Mouse (Mus musculus): Measurements from ENCODE around the gene Morc3. TPM values are rescaled to one million over a fixed set of nuclear protein-coding genes. Genes with fewer than 3 reads are reported as not detected.

Morc3 gene
- polyA plus RNA-seq, 2 experiments = 32.0 to 32.5 TPM

DNA sequence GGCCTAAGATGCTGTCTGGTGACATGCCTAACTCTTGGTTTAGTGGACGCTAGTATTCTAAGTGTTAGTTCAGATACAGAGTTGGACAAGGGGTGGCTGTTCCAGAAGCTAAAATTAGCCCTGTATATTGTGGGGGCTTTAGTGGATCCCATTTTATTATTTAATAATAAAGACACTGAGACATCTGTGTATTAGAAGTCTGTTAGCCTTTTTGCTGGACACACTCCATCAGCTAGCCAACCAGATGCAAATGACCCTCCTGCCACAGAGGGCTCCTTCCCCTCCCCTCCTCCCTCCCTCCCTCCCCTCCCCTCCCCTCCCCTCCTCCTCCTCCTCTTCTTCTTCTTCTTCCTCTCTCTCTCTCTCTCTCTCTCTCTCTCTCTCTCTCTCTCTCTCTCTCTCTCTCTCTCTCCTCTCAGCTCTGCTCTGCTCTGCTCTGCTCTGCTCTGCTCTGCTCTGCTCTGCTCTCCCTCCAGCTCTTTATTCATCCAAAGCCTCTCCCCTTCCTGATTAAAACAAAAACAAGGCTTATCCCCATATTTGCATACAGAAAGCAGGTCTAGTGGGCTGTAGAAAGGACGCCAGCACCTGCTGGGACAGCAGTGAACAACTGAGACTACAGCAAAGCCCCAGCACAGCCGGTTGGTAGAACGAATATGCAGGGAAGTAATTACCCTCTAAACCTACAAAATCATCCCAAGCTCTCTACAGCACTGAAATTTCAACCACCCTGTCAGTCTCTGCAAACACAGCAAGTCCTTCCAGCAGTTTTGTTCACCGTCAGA is 41.8 kb upstream of the Morc3 start:
- no peak for DNase-seq (ENCODE audit: low spot score)
- Histone ChIP-seq H3K27ac (replicated peaks; ENCODE audit: low read depth, low read length) (no peak overlapping the region), H3K27me3 (ENCODE audit: control insufficient read depth, insufficient read depth, low read length) (no peaks in the 10 kb centered on the region), H3K9ac (ENCODE audit: low read depth, low read length, severe bottlenecking) (no peak overlapping the region), H3K9me3 (ENCODE audit: control insufficient read depth, low read length) (no peaks in the 10 kb centered on the region), H3K4me2 (replicated peaks; ENCODE audit: low read depth, low read length, severe bottlenecking) (no peak overlapping the region), H3K4me1 (ENCODE audit: control insufficient read depth, insufficient read depth, low read length) (peaks cover 3% of the 10 kb centered on the region; the same call in 1 of the 2 replicates), H3K36me3 (ENCODE audit: control insufficient read depth, insufficient read depth, low read length) (no peaks in the 10 kb centered on the region), H3K4me3 (replicated peaks; ENCODE audit: low read length) (no peak overlapping the region)
- WGBS = 44% methylated on average over 5 of the region's 5 CpGs
- TF ChIP-seq POLR2A (IDR thresholded peaks at IDR 0.05; ENCODE audit: borderline replicate concordance, extremely low read depth, insufficient read depth, insufficient read length) = no peak
- no peak for ATAC-seq (ENCODE audit: low FRiP score, low read depth)

DNA sequence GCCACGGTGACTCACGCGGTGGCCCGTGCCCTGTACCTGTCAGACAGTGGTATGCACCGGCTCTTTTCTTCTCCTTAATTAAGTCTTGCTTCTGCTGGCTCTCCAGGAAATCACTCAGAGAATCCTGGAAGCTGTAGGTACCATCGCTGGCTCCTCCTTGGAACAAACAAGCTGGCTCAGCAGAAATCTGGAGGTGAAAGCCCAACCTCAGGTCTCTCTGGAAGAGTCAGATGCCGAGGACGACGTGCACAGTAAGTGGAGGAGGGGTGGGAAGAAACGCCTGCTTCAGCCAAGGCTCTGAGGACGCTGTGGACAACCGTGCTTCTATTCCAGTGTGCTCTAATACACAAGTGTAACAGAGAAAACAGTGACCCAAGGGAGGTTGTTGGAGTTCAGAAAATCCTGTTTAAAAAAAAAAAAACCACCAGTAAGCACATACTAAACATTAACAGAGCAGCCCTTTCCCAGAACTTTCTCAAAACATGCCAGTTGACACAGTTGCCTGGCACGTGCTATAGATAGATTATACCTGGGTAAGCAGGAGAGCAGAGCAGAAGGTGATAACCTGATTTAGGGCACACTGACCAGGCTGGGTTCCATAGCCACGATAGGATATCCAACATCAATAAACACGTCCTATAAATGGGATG is 38.8 kb upstream of the Morc3 start:
- Histone ChIP-seq H3K4me2 (replicated peaks; ENCODE audit: low read depth, low read length, severe bottlenecking) (no peak overlapping the region), H3K4me1 (ENCODE audit: control insufficient read depth, insufficient read depth, low read length) (peaks cover 8% of the 10 kb centered on the region; the same call in 1 of the 2 replicates), H3K9me3 (ENCODE audit: control insufficient read depth, low read length) (no peaks in the 10 kb centered on the region), H3K36me3 (ENCODE audit: control insufficient read depth, insufficient read depth, low read length) (no peaks in the 10 kb centered on the region), H3K4me3 (replicated peaks; ENCODE audit: low read length) (no peak overlapping the region), H3K9ac (ENCODE audit: low read depth, low read length, severe bottlenecking) (no peak overlapping the region), H3K27me3 (ENCODE audit: control insufficient read depth, insufficient read depth, low read length) (no peaks in the 10 kb centered on the region), H3K27ac (replicated peaks; ENCODE audit: low read depth, low read length) (no peak overlapping the region)
- no peak for DNase-seq (ENCODE audit: low spot score)
- ATAC-seq (ENCODE audit: low FRiP score, low read depth) = no peak
- 66% methylated on average over 15 of the region's 15 CpGs for WGBS
- no peak for TF ChIP-seq POLR2A (IDR thresholded peaks at IDR 0.05; ENCODE audit: borderline replicate concordance, extremely low read depth, insufficient read depth, insufficient read length)

DNA sequence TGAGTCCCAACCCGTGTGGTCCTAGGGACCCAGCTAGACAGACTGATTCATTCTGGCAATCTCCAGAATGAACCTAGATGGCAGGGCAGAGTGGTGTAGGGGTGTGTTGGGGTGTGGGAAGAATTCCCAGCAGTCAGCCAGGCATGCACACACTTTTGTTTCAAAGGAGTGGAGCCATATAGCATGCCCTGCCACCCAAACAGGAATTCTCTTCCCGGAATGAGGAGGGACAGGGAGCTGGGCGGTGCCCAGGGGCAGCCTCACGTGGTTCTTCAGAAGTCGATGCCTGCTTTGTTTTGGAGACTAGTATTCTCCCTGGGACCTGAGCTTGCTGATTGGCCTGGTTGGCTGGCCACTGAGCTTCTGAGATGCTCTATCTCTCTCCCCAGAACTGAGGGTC is 37.1 kb upstream of the Morc3 start:
- H3K27ac ChIP-seq (replicated peaks; ENCODE audit: low read depth, low read length) = no peak overlapping the region
- H3K4me3 ChIP-seq (replicated peaks; ENCODE audit: low read length) = no peak overlapping the region
- H3K4me2 ChIP-seq (replicated peaks; ENCODE audit: low read depth, low read length, severe bottlenecking) = no peak overlapping the region
- no peak for TF ChIP-seq POLR2A (IDR thresholded peaks at IDR 0.05; ENCODE audit: borderline replicate concordance, extremely low read depth, insufficient read depth, insufficient read length)
- H3K27me3 ChIP-seq (ENCODE audit: control insufficient read depth, insufficient read depth, low read length) = no peaks in the 10 kb centered on the region
- H3K36me3 ChIP-seq (ENCODE audit: control insufficient read depth, insufficient read depth, low read length) = no peaks in the 10 kb centered on the region
- H3K9ac ChIP-seq (ENCODE audit: low read depth, low read length, severe bottlenecking) = no peak overlapping the region
- no peak for ATAC-seq (ENCODE audit: low FRiP score, low read depth)
- H3K4me1 ChIP-seq (ENCODE audit: control insufficient read depth, insufficient read depth, low read length) = 0 out of 2 replicates have a peak, but pooled peaks cover 6% of the 10 kb centered on the region
- WGBS = 88% methylated on average over 5 of the region's 5 CpGs
- DNase-seq (ENCODE audit: low spot score) = no peak
- no peaks in the 10 kb centered on the region for H3K9me3 ChIP-seq (ENCODE audit: control insufficient read depth, low read length)

DNA sequence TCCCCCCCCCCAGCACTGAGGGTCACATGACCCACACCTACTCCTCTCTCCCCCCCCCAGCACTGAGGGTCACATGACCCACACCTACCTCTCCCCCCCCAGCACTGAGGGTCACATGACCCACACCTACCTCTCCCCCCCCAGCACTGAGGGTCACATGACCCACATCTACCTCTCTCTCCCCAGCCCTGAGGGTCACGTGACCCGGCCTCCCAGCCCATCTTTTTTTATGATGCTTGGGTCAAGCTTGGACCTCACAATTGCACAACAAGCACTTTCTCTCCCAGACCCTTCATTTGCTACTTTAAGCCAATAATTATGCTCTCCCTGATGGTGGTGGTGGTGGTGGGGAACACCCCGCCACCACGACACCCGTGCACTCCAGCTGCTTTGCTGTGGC is 36.5 kb upstream of the Morc3 start:
- no peak overlapping the region for H3K4me2 ChIP-seq (replicated peaks; ENCODE audit: low read depth, low read length, severe bottlenecking)
- no peak overlapping the region for H3K4me3 ChIP-seq (replicated peaks; ENCODE audit: low read length)
- H3K4me1 ChIP-seq (ENCODE audit: control insufficient read depth, insufficient read depth, low read length) = 0 out of 2 replicates have a peak, but pooled peaks cover 6% of the 10 kb centered on the region
- H3K36me3 ChIP-seq (ENCODE audit: control insufficient read depth, insufficient read depth, low read length) = no peaks in the 10 kb centered on the region
- TF ChIP-seq POLR2A (IDR thresholded peaks at IDR 0.05; ENCODE audit: borderline replicate concordance, extremely low read depth, insufficient read depth, insufficient read length) = no peak
- ATAC-seq (ENCODE audit: low FRiP score, low read depth) (no peak), DNase-seq (ENCODE audit: low spot score) (no peak)
- no peak overlapping the region for H3K9ac ChIP-seq (ENCODE audit: low read depth, low read length, severe bottlenecking)
- H3K27ac ChIP-seq (replicated peaks; ENCODE audit: low read depth, low read length) = no peak overlapping the region
- H3K27me3 ChIP-seq (ENCODE audit: control insufficient read depth, insufficient read depth, low read length) = no peaks in the 10 kb centered on the region
- WGBS = 93% methylated on average over 5 of the region's 5 CpGs
- H3K9me3 ChIP-seq (ENCODE audit: control insufficient read depth, low read length) = no peaks in the 10 kb centered on the region

DNA sequence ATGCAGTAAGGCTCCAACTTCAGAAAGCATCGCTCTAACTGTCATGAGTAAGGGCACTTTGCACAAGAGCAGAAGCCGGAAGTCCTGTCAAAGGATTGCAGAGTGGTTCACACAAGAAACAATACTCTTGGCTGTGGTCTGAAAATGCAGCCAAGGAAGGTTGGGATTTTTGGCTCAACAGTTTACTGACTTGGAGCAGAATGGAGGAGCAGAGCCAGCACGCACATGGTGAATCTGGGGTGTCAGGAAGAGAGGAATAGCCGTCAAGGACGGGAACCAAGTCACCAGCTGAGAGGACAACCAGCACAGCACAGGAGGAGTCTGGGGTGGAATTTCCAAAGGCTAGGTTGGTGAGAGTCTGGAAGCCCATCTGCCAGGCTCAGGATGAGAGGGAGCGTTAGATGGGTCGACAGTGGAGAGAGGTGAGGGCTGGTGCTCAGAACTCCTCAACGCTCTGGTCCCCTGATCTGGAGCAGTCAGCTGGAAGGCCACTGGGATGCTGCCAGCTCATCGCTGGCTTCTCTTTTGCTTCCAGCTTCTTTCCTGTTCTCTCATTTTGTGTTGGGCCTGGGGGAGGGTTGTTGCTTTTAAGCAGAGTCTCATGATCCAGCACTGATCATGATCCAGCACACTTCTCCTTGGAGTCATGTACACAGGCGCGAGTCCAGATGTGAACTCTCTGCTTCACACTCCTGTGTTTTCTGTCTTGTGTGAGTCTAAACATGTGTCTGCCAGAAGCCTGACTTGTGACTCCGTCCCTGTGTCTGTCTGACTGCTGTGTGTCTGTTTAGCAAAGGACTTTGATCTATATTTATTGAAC is 34.7 kb upstream of the Morc3 start:
- H3K4me1 ChIP-seq (ENCODE audit: control insufficient read depth, insufficient read depth, low read length) = 0 out of 2 replicates have a peak, but pooled peaks cover 6% of the 10 kb centered on the region
- no peak overlapping the region for H3K27ac ChIP-seq (replicated peaks; ENCODE audit: low read depth, low read length)
- H3K27me3 ChIP-seq (ENCODE audit: control insufficient read depth, insufficient read depth, low read length) = no peaks in the 10 kb centered on the region
- no peak overlapping the region for H3K4me3 ChIP-seq (replicated peaks; ENCODE audit: low read length)
- WGBS = 68% methylated on average over 12 of the region's 12 CpGs
- ATAC-seq (ENCODE audit: low FRiP score, low read depth) (no peak), DNase-seq (ENCODE audit: low spot score) (peak; percentile 54)
- H3K9me3 ChIP-seq (ENCODE audit: control insufficient read depth, low read length) = no peaks in the 10 kb centered on the region
- no peak overlapping the region for H3K9ac ChIP-seq (ENCODE audit: low read depth, low read length, severe bottlenecking)
- H3K36me3 ChIP-seq (ENCODE audit: control insufficient read depth, insufficient read depth, low read length) = no peaks in the 10 kb centered on the region
- TF ChIP-seq POLR2A (IDR thresholded peaks at IDR 0.05; ENCODE audit: borderline replicate concordance, extremely low read depth, insufficient read depth, insufficient read length) = no peak
- H3K4me2 ChIP-seq (replicated peaks; ENCODE audit: low read depth, low read length, severe bottlenecking) = no peak overlapping the region

Data from limb, embryonic 14.5 days (tissue).